Mouse (Mus musculus) ovary, postnatal 10 days (tissue): ENCODE measurements around the gene Parp4.

ENCODE experiments used
- DNase-seq: peaks from one replicate; pipeline ENCODE4 v3.0.0; 2022; ENCODE audit warnings: low spot score

Gene Parp4

GRCm38 (mm10) chr14:56613212-56613611 is 37.8 kb downstream of the Parp4 start:
- no peak for DNase-seq

- no peak for DNase-seq
Measured at GRCm38 (mm10) chr14:56617470-56617869, 42.1 kb downstream of the Parp4 start.

GRCm38 (mm10) chr14:56620425-56620824 is 45.0 kb downstream of the Parp4 start:
- DNase-seq, result no peak

- no peak for DNase-seq
Measured at GRCm38 (mm10) chr14:56626202-56626601, 50.8 kb downstream of the Parp4 start.

GRCm38 (mm10) chr14:56628336-56628735 is 52.9 kb downstream of the Parp4 start:
- DNase-seq, result no peak

- no peak for DNase-seq
Measured at GRCm38 (mm10) chr14:56631109-56631508, 55.7 kb downstream of the Parp4 start.

GRCm38 (mm10) chr14:56647206-56647605 is 71.8 kb downstream of the Parp4 start:
- DNase-seq, result no peak

- DNase-seq, result no peak
Measured at GRCm38 (mm10) chr14:56649448-56649847, 74.0 kb downstream of the Parp4 start.

GRCm38 (mm10) chr14:56665651-56666050 is 90.2 kb downstream of the Parp4 start:
- no peak for DNase-seq

- DNase-seq, result no peak
Measured at GRCm38 (mm10) chr14:56666909-56667308, 91.5 kb downstream of the Parp4 start.

- DNase-seq, result peak; percentile 97
Measured at GRCm38 (mm10) chr14:56667969-56668802, 92.8 kb downstream of the Parp4 start, which contains the start of gene Mphosph8. Gene Mphosph8 (plus strand): TSS chr14:56668248.

GRCm38 (mm10) chr14:56669046-56669620 is 93.7 kb downstream of the Parp4 start:
- DNase-seq, result no peak

GRCm38 (mm10) chr14:56685426-56685825 is 110.0 kb downstream of the Parp4 start:
- no peak for DNase-seq

GRCm38 (mm10) chr14:56689116-56689515 is 113.7 kb downstream of the Parp4 start:
- DNase-seq, result no peak

- DNase-seq, result no peak
Measured at GRCm38 (mm10) chr14:56689766-56690165, 114.3 kb downstream of the Parp4 start.

GRCm38 (mm10) chr14:56695495-56695894 is 120.1 kb downstream of the Parp4 start:
- no peak for DNase-seq

GRCm38 (mm10) chr14:56697836-56698235 is 122.4 kb downstream of the Parp4 start:
- DNase-seq, result no peak

GRCm38 (mm10) chr14:56702644-56703043 is 127.2 kb downstream of the Parp4 start:
- no peak for DNase-seq

- no peak for DNase-seq
Measured at GRCm38 (mm10) chr14:56705687-56706086, 130.3 kb downstream of the Parp4 start.
